Mouse (Mus musculus) olfactory bulb, adult 2 months (tissue): Measurements from ENCODE around the gene Cstad.

Experiments
- CTCF ChIP-seq: fragments of 200-500 bp; IDR thresholded peaks from 2 replicates; pipeline ENCODE4 v1.5.1; 2012; ENCODE audit warnings: low read depth, mild to moderate bottlenecking, low read length, moderate library complexity; ENCODE audit not compliant: insufficient read depth
- POLR2A ChIP-seq: fragments of 200-500 bp; IDR thresholded peaks from 2 replicates; pipeline ENCODE4 v1.6.1; 2012; ENCODE audit warnings: mild to moderate bottlenecking, low read depth, low read length, moderate library complexity; ENCODE audit not compliant: insufficient read depth

DNA sequence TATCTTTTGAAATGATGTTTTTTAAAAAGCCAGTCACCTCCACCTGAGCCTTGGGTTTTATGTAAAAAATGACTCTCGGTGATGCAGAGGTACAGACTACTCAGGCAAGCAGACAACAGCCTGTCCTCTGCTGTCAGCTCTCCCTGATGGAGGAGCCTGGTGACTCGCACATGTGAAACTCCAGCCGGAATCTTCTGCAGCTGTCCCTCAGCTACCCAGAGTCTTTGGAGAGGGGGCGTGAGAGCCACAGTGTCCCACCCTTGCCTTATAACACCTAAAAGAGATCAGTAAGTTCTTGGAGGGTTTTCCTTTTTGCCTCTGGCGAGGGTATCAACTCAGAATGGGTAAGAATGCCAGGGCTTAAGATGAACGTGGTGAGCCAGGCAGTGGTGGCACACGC is 48.6 kb downstream of the Cstad start:
- TF ChIP-seq CTCF, result no peak
- no peak for TF ChIP-seq POLR2A
